Mouse (Mus musculus): Measurements from ENCODE around the gene Rpl13a.
"Not testable (repeated sequence)": the region's sequence is repeated elsewhere in the genome, so short reads cannot be mapped to it uniquely, and the experiment has no call there.

The Rpl13a gene

GRCm38 (mm10) chr7:45112529-45112928 is 16.0 kb downstream of the Rpl13a start:
- no peak for DNase-seq

GRCm38 (mm10) chr7:45111940-45112339 is 16.6 kb downstream of the Rpl13a start:
- DNase-seq: no peak

GRCm38 (mm10) chr7:45110089-45110488 is 18.5 kb downstream of the Rpl13a start:
- DNase-seq: not testable (repeated sequence)

GRCm38 (mm10) chr7:45107052-45107645 is 21.4 kb downstream of the Rpl13a start:
- DNase-seq: no peak

GRCm38 (mm10) chr7:45106441-45106840 is 22.1 kb downstream of the Rpl13a start:
- DNase-seq: no peak

- no peak for DNase-seq
These were observed 23.1 kb downstream of the Rpl13a start for GRCm38 (mm10) chr7:45105491-45105890.

- DNase-seq: no peak
These were observed 23.6 kb downstream of the Rpl13a start for GRCm38 (mm10) chr7:45104941-45105340.

GRCm38 (mm10) chr7:45103652-45104180 is 24.8 kb downstream of the Rpl13a start, which contains the start of gene Fcgrt:
TSS of gene Fcgrt (minus strand) at chr7:45103851.
- DNase-seq: peak in 1 of 2 experiments; percentile 47

GRCm38 (mm10) chr7:45102940-45103585 is 25.5 kb downstream of the Rpl13a start:
- DNase-seq: no peak

- DNase-seq: no peak
These were observed 26.1 kb downstream of the Rpl13a start for GRCm38 (mm10) chr7:45102441-45102840.

- no peak for DNase-seq
These were observed 28.5 kb downstream of the Rpl13a start for GRCm38 (mm10) chr7:45100046-45100445.

GRCm38 (mm10) chr7:45098541-45099240 is 29.9 kb downstream of the Rpl13a start:
- no peak for DNase-seq

- DNase-seq: no peak
These were observed 31.1 kb downstream of the Rpl13a start for GRCm38 (mm10) chr7:45097479-45097878.

- not testable (repeated sequence) for DNase-seq
These were observed 32.6 kb downstream of the Rpl13a start for GRCm38 (mm10) chr7:45095965-45096364.

GRCm38 (mm10) chr7:45095367-45095766 is 33.2 kb downstream of the Rpl13a start:
- DNase-seq: no peak

- no peak for DNase-seq
These were observed 34.4 kb downstream of the Rpl13a start for GRCm38 (mm10) chr7:45094121-45094520.

GRCm38 (mm10) chr7:45093516-45093905 is 35.0 kb downstream of the Rpl13a start:
- DNase-seq: no peak

- DNase-seq: no peak
These were observed 35.6 kb downstream of the Rpl13a start for GRCm38 (mm10) chr7:45092828-45093515.

- no peak for DNase-seq
These were observed 36.5 kb downstream of the Rpl13a start, which contains the start of gene Rcn3 for GRCm38 (mm10) chr7:45092048-45092447. TSS of gene Rcn3 (minus strand) at chr7:45092221.

GRCm38 (mm10) chr7:45091001-45091990 is 37.3 kb downstream of the Rpl13a start:
- DNase-seq: no peak

- peak in 1 of 2 experiments; percentile 43 for DNase-seq
These were observed 38.1 kb downstream of the Rpl13a start for GRCm38 (mm10) chr7:45090251-45090977.
